Comparison of ENCODE assay signal across 8 mouse cellular contexts in genomic region chr10:128212871-128213323, GRCm38 (mm10). TPM values are rescaled to one million over a fixed set of nuclear protein-coding genes. Genes with fewer than 3 reads are reported as not detected.
DNase-seq lines count a peak whose midpoint lies in the region.

No protein-coding gene starts in this region.

- no peaks in the 10 kb centered on the region for H3K9me3 ChIP-seq in limb, embryonic 10.5 days (replicated peaks)
- H3K9me3 ChIP-seq in midbrain, embryonic 10.5 days (replicated peaks) = no peaks in the 10 kb centered on the region

- WGBS in limb, embryonic 10.5 days = 2% methylated on average over 18 of the region's 18 CpGs
- 3% methylated on average over 18 of the region's 18 CpGs for WGBS in midbrain, embryonic 10.5 days

- H3K4me1 ChIP-seq in limb, embryonic 10.5 days = peaks cover 18% of the 10 kb centered on the region
- H3K4me1 ChIP-seq in midbrain, embryonic 10.5 days = peaks cover 20% of the 10 kb centered on the region

- H3K27ac ChIP-seq in limb, embryonic 10.5 days = peak overlapping the region; percentile 47
- H3K27ac ChIP-seq in midbrain, embryonic 10.5 days (replicated peaks) = peak overlapping the region; percentile 49; the same call in 1 of the 2 replicates

- DNase-seq in gastrocnemius, adult 18-20 months (ENCODE audit: low spot score) = peak; percentile 56
- no peak for DNase-seq in gastrocnemius, postnatal 25 days
- peak; percentile 81 to 87 for DNase-seq in cerebellum, postnatal 10 days
- DNase-seq in frontal cortex, postnatal 25 days (ENCODE audit: low spot score in 2 of 2) = peak; percentile 27 to 56
- peak; percentile 88 for DNase-seq in induced T-regulatory cell, adult 2 months (ENCODE audit: low read depth)
- peak; percentile 66 for DNase-seq in limb, embryonic 10.5 days (ENCODE audit: low spot score)
- DNase-seq in midbrain, embryonic 10.5 days (ENCODE audit: low spot score) = peak; percentile 62
- DNase-seq in right cerebral cortex, postnatal 36 days (ENCODE audit: low spot score in 2 of 2) = peak; percentile 33 to 46

- peaks cover 22% of the 10 kb centered on the region for H3K27me3 ChIP-seq in limb, embryonic 10.5 days (ENCODE audit: low read depth, poor library complexity, severe bottlenecking)
- H3K27me3 ChIP-seq in midbrain, embryonic 10.5 days (ENCODE audit: low read depth, poor library complexity, severe bottlenecking) = peaks cover 23% of the 10 kb centered on the region

- H3K4me3 ChIP-seq in limb, embryonic 10.5 days = peak overlapping the region; percentile 46
- H3K4me3 ChIP-seq in midbrain, embryonic 10.5 days = peak overlapping the region; percentile 49

- H3K36me3 ChIP-seq in limb, embryonic 10.5 days = peaks cover 19% of the 10 kb centered on the region
- H3K36me3 ChIP-seq in midbrain, embryonic 10.5 days = peaks cover 14% of the 10 kb centered on the region

RNA-seq across cellular contexts. Expression of gene Spryd4, which starts 1.3 kb away (rescaled TPM):
- total RNA-seq in gastrocnemius, adult 18-20 months (2021) = 10 to 100 TPM; 33.0 to 34.6 TPM
- 10 to 100 TPM; 31.0 to 35.6 TPM for total RNA-seq in gastrocnemius, postnatal 25 days (2021)
- polyA plus RNA-seq in limb, embryonic 10.5 days (2016; fragmentation: Nextera tagmentation; extraction: Ambion mirVana) = 33.3 and 34.4 TPM in 2 replicates
- polyA plus RNA-seq in midbrain, embryonic 10.5 days (2016; fragmentation: Nextera tagmentation; extraction: Ambion mirVana) = 28.3 and 32.7 TPM in 2 replicates

RNA-seq across cellular contexts. Expression of gene Mip, which starts 12.7 kb away (rescaled TPM):
- not detected for total RNA-seq in gastrocnemius, adult 18-20 months (2021)
- under 1 TPM in 1 of 2 experiments, not detected in 1; 0.13 TPM for total RNA-seq in gastrocnemius, postnatal 25 days (2021)
- polyA plus RNA-seq in limb, embryonic 10.5 days (2016; fragmentation: Nextera tagmentation; extraction: Ambion mirVana) = 0.08 and 0.33 TPM in 2 replicates
- 0.21 TPM in 1 of 2 replicates, not detected in the other for polyA plus RNA-seq in midbrain, embryonic 10.5 days (2016; fragmentation: Nextera tagmentation; extraction: Ambion mirVana)

RNA-seq across cellular contexts. Expression of gene Gls2, which starts 18.6 kb away (rescaled TPM):
- under 1 TPM; 0.43 TPM for total RNA-seq in gastrocnemius, adult 18-20 months (2021)
- under 1 TPM; 0.41 to 0.94 TPM for total RNA-seq in gastrocnemius, postnatal 25 days (2021)
- 1.7 and 1.9 TPM in 2 replicates for polyA plus RNA-seq in limb, embryonic 10.5 days (2016; fragmentation: Nextera tagmentation; extraction: Ambion mirVana)
- 0.96 and 1.5 TPM in 2 replicates for polyA plus RNA-seq in midbrain, embryonic 10.5 days (2016; fragmentation: Nextera tagmentation; extraction: Ambion mirVana)

RNA-seq across cellular contexts. Expression of gene Timeless, which starts 19.0 kb away (rescaled TPM):
- 1 to 10 TPM; 2.1 to 3.2 TPM for total RNA-seq in gastrocnemius, adult 18-20 months (2021)
- total RNA-seq in gastrocnemius, postnatal 25 days (2021) = 1 to 10 TPM; 2.0 to 3.5 TPM
- polyA plus RNA-seq in limb, embryonic 10.5 days (2016; fragmentation: Nextera tagmentation; extraction: Ambion mirVana) = 127 and 135 TPM in 2 replicates
- 86.6 and 89.4 TPM in 2 replicates for polyA plus RNA-seq in midbrain, embryonic 10.5 days (2016; fragmentation: Nextera tagmentation; extraction: Ambion mirVana)

RNA-seq across cellular contexts. Expression of gene Rbms2, which starts 32.8 kb away (rescaled TPM):
- 10 to 100 TPM; 61.7 to 69.1 TPM for total RNA-seq in gastrocnemius, adult 18-20 months (2021)
- 10 to 100 TPM; 54.4 to 61.5 TPM for total RNA-seq in gastrocnemius, postnatal 25 days (2021)
- polyA plus RNA-seq in limb, embryonic 10.5 days (2016; fragmentation: Nextera tagmentation; extraction: Ambion mirVana) = 26.4 and 32.5 TPM in 2 replicates
- 24.3 and 25.0 TPM in 2 replicates for polyA plus RNA-seq in midbrain, embryonic 10.5 days (2016; fragmentation: Nextera tagmentation; extraction: Ambion mirVana)
